Mouse (Mus musculus): Measurements from ENCODE around the gene Zkscan4.
"Not testable (repeated sequence)": the region's sequence is repeated elsewhere in the genome, so short reads cannot be mapped to it uniquely, and the experiment has no call there.

The Zkscan4 gene

GRCm38 (mm10) chr13:21478759-21479670 is at the start of gene Zkscan4, which contains the start of gene Gm10065:
Gene Zkscan4 (plus strand): TSS chr13:21478907.
Gene Gm10065 (minus strand): TSS chr13:21479441.
- DNase-seq (ENCODE audit: extremely low read depth, low read depth, low spot score) = not testable (repeated sequence)

DNA sequence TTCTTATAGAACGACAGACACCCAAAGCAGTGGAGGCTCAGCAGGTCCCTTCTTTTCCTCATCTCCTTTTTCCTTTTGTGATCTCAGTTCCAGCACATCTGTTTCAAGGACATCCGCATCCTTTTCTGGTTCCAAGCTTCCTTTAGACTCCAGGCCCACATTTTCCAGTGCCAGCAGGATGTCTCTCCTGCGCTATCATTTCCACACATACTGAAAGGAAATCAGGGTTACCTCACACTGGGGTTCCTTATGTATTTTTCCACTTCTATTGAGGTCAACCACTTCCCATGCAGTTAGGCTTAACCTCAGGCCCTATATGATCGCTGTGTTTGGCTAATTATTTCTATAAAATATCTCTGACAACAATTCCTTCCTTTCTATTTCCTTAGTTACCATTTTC is 43.2 kb upstream of the Zkscan4 start:
- DNase-seq (ENCODE audit: extremely low read depth, low read depth, low spot score) = no peak

DNA sequence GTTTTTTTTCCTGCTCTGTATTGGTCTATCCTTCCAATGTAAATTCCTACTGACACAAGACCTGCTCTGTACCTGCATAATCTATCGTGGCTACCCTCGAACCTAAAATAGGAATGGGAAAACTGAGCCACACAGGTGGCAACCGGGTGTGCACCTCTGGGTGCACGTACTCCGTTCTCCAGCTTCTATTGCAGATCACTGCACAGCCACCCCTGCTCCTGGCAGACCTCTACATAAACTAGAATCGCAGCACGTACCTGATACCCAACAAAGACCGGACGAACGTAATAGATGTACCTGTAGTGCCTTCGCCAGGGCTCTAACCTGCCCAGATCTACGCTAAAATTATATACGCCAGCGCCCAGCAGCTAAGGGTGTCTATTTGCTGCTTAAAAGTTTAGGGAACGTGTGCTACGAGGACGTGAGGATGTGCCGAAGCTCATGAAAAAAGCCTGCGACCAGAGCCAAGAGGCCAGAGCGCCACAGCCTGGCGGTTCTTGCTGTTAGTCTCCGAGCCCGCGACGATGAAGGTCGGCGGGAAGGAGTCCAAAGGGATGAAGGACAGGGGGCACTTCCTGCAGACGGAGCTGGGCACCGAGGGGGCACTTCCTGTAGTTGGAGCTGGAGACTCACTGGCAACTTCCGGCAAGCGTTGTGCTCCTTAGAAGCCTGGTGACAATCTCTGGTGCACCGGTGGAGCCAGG is 38.1 kb upstream of the Zkscan4 start, which contains the start of gene Pgbd1:
Gene Pgbd1, minus strand, starts transcription at position 556 of the 704 bp plus-strand sequence.
- no peak for DNase-seq (ENCODE audit: extremely low read depth, low read depth, low spot score)

GRCm38 (mm10) chr13:21441207-21441572 is 37.5 kb upstream of the Zkscan4 start:
- no peak for DNase-seq (ENCODE audit: extremely low read depth, low read depth, low spot score)

DNA sequence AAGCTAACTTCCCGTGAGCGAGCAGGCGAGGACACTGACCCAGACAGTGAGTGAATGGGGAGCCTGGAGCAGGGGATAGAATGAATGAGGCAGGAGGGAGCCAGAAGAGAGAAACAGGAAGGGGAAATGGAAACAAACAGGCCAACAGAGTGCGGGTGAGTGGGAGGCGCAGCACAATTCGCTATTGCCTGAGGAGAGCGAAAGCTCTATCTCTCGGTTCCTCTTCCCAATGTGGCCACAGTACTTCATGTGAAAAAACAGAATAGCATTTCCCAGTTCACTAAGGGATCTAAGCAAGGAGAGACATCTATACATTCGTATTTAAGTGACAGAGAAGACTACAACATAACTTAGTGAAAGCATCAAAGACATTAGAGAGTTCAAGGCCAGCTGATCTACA is 31.9 kb upstream of the Zkscan4 start:
- no peak for DNase-seq (ENCODE audit: extremely low read depth, low read depth, low spot score)

DNA sequence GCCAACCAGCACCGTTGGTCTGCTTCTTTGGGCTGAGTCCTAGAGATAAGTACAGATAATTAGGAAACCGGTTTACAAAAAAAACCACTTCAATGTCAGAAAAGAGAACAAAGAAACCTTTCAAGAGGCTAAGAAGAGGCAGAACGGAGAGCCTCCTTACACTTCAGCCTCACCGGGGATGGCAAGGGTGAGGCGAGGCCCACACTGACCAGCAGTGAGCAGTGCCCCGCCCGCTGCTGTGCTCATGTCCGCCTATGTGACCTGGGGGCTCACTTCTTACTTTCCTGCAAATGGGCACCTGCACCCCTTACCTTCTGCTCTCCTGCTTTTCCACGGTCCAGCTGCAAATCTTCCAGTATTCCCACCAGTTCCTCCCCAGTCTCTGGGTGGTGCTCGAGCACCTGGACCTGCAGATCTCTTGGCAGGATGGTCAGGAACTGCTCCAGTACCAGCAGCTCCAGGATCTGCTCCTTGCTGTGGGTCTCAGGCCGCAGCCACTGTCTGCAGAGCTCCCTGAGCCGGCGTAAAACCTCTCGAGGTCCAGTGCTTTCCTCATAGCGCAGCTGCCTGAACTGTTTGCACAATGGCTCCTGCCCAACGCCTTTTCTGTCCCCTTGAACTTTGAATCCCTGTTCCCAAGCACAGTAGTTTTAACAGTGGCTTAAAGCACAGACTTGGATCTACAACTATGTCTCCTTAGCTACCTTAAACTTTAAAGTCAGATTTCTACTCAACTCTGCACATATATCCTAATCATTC is 30.7 kb upstream of the Zkscan4 start:
- no peak for DNase-seq (ENCODE audit: extremely low read depth, low read depth, low spot score)

DNA sequence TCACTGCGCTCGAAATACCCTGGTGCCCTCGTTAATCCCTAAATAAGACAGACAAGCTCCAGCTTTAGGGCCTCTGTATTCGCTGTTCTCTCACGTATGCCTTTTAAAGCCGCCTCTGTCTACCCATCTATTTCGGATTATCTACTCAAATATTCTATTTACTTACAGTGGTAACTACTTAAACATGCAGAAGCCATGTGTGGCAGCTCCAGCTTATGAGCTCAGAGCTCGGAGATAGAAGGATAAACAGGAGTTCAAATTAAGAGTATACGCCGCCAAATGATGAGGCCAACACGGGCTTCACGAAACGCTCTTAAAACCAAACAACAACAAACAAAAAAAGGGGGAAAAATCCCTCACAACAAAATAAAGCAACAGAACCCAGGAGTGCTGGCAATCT is 25.7 kb upstream of the Zkscan4 start:
- no peak for DNase-seq (ENCODE audit: extremely low read depth, low read depth, low spot score)

GRCm38 (mm10) chr13:21453449-21453848 is 25.3 kb upstream of the Zkscan4 start, which contains the start of gene Zscan26:
Gene Zscan26 (minus strand): TSS chr13:21453730.
- no peak for DNase-seq (ENCODE audit: extremely low read depth, low read depth, low spot score)

- no peak for DNase-seq (ENCODE audit: extremely low read depth, low read depth, low spot score)
Measured at GRCm38 (mm10) chr13:21454133-21454532, 24.6 kb upstream of the Zkscan4 start.

DNA sequence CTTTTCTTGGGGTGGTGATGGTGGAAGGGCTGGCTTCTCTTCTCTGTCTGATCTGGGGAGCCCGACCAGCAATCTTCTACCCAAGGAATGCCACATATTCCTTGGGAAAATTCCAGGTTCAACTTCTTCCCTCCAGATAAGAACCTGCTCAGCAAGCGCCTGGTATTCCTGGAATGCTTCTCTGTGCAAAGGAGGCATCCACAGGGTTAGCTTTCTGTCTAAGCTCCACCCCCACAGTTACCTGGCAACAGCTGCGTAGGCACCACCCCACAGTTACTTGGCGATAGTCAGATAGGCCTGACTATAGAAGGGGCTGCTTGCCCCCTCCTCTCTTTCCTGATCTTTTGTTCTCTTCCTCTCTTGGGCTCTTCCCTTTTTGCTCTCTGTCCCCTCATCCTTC is 22.4 kb upstream of the Zkscan4 start:
- DNase-seq (ENCODE audit: extremely low read depth, low read depth, low spot score) = no peak

DNA sequence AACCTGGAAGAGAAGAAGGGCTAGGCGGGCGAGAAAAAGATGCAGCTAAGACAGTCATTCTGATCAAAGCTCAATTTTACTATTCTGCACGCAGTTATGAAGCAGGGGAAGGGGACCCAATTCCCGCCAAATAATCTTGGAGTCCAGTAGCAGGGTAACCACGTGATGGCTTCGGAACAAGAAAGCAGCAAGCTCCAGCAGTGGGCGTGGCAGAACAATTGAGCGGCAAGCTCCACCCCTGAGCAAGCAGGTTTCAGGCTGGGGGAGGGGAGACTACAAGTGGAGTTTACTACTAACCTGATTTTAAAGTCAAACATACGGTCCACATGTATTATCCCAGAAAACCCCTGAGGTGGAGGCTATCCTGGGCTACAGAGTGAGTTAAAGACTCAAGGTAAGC is 16.2 kb upstream of the Zkscan4 start:
- not testable (repeated sequence) for DNase-seq (ENCODE audit: extremely low read depth, low read depth, low spot score)

DNA sequence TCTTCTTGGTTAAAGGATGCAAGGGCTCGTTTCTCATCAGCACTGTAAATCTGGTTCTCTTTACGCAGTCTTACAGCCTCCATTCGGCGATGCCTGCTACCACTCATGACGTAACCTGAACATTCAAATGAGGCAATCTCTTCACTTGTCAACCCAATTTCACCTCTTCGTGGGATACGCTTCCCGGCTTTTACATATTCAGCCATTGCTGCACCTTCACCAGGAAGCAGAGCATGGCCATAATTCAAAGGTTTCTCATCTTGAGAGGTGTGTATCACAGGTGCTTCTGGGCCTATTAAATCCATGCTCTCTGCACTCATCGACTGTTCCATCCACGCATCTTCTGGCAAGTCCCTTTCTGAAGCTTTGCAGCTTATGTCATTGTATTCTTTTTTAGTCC is 11.4 kb upstream of the Zkscan4 start:
- no peak for DNase-seq (ENCODE audit: extremely low read depth, low read depth, low spot score)

DNA sequence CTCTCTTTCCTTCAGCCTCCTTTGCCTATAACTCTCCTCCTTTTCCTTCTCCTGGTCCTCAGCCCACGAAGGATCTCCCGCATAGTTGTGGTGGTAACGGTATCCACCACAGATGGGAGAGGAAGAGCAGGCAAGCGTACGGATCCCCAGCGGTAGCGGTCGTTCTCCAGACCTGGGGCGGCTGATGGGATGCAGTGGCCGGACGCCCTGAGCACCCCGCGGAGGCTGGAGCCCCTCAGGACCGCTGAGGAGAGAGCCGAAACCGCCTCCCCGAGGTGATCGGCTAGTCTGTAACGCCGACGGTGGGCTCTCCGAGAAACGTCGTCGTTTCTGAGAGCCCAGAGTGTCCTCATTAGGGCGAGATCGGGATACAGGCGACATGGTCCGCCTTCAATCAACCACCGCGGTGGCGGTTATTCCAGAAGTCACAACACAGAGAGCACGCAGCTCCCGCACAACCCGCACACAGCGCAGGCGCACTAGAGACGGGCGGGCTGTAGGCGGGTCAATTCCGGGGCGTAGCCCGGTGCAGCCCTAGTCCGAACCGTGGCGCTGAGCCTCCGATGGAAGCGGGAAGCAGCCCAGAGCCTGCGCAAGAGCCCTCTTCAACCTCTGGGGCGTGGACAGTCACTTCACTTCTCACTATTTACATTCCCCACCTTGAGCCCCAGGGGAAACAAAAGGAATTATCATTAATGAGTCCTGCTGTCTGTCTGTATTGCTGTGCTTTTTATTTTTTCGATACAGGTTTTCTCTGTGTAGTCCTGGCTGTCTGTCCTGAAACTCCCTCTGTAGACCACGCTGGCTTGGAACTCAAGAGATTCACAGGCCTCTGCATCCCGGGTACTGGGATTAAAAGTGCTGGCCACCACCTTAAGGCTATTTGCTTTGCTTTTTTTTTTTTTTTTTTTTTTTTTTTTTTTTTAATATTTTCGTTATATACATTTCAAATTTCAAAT is 10.4 kb upstream of the Zkscan4 start, which contains the start of gene Nkapl:
Gene Nkapl, minus strand, starts transcription at position 449 of the 959 bp plus-strand sequence.
- no peak for DNase-seq (ENCODE audit: extremely low read depth, low read depth, low spot score)

DNA sequence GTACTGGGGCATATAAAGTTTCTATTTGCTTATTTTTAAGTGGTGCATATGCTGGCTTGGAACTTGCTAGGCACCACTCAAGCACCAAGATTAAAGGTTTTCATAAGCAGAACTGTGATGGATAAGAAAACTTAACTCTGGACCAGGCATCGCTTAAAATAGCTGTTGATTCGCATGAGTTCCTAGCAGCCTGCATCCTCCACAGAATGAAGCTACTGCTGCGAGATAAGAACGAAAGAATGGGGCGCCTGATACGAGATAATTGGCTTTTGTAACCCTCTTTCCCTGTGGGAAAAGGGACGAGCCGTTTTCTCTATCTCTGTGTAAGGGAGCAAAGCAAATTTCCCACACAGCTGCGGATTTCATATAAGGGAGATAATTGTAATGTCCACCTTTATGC is 9.6 kb upstream of the Zkscan4 start:
- no peak for DNase-seq (ENCODE audit: extremely low read depth, low read depth, low spot score)

GRCm38 (mm10) chr13:21472427-21472826 is 6.3 kb upstream of the Zkscan4 start:
- DNase-seq (ENCODE audit: extremely low read depth, low read depth, low spot score) = no peak

DNA sequence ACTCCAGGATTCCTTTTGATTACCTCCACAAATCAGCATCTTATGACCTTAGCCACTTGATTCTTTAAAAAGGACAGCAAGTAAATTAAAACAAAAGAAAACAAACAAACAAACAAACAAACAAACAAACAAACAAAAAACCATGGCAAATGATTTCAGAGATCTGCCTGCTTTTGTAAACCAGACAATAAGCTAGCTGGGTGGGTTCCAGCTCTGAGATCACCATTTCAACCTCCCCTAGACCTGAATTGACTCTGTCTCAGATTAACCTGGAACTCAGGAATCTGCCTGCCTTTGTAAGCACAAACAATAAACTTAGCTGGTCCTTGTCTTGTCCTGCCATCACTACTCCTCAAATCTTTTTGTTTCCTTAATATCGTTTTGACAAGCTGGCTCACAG is 8.2 kb downstream of the Zkscan4 start:
- no peak for DNase-seq (ENCODE audit: extremely low read depth, low read depth, low spot score)

GRCm38 (mm10) chr13:21492847-21493246 is 14.1 kb downstream of the Zkscan4 start:
- DNase-seq (ENCODE audit: extremely low read depth, low read depth, low spot score) = peak; percentile 95

DNA sequence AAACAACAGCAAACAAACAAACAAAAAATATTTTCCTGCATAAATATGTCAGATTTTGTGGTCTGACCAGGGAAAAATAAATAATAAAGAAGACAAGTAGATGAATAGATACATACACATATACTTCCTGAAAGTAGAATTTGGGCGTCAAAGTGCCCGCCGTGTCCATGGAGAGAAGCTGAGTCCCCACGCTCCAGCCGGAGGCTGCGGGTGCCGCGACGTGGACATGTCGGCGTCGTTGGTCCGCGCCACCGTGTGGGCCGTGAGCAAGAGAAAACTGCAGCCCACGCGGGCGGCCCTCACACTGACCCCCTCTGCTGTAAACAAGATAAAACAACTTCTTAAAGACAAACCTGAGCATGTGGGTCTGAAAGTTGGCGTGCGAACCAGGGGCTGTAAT is 16.4 kb downstream of the Zkscan4 start, which contains the start of gene AK157302:
Gene AK157302, plus strand, starts transcription at position 144 of the 400 bp plus-strand sequence.
- no peak for DNase-seq (ENCODE audit: extremely low read depth, low read depth, low spot score)

DNA sequence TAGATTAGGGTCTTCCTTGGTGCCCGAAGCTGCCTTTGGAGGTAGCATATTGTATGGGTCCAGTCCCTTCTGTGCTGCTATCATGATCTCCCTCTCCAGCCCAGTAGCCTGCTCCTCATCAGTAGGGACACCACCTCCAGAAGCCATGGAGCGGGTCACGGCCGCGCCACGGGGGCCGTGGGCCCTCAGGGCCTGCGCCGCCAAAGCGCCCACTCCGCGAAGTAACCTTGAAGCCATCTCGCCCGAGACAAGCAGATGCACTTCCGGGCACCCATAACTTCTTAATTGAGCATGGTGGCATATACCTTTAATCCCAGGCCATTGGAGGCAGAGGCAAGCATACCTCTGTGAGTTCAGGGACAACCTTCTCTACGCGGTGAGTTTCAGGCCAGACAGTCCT is 22.5 kb downstream of the Zkscan4 start, which contains the start of gene Gm11273:
Gene Gm11273, minus strand, starts transcription at position 237 of the 400 bp plus-strand sequence.
- DNase-seq (ENCODE audit: extremely low read depth, low read depth, low spot score) = not testable (repeated sequence)

DNA sequence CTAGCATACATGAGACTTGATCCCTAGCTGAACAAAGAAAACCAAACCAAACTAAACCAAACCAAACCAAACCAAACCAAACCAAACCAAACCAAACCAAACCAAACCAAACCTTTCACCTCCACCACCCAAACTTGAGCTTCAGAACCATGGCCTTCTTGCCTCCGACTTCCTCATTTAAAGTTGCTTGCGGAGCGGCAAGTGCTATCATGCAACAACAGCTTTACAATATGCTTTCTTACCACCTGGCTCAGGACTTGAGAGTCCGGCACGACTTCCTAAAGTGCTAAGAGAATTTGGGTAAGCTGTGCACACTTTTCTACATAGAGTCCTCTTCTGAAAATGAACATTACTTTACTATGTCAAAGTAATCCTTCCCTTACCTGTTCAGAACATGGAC is 23.6 kb downstream of the Zkscan4 start:
- DNase-seq (ENCODE audit: extremely low read depth, low read depth, low spot score) = no peak
